Mouse (Mus musculus): ENCODE measurements at regions not wholly inside any gene's neighbourhood (a gene's known extent, or its start where the extent isn't known, plus 50 kb on each side); places are given as distances from the start of the nearest gene placed in this dataset.

GRCm38 (mm10) chr1:107677404-107677803 lies 87.6 kb downstream of the Serpinb8 start:
- no peaks in the 10 kb centered on the region for H3K9me3 ChIP-seq
- H3K27me3 ChIP-seq: no peaks in the 10 kb centered on the region
- 62% methylated on average over 2 of the region's 2 CpGs for WGBS
- no peak overlapping the region for H3K4me3 ChIP-seq
- H3K36me3 ChIP-seq: no peaks in the 10 kb centered on the region
- ATAC-seq (ENCODE audit: insufficient number of reproducible peaks, insufficient read depth, low FRiP score, low TSS enrichment): no peak
- no peak overlapping the region for H3K27ac ChIP-seq
- H3K4me2 ChIP-seq (replicated peaks): no peak overlapping the region
- H3K4me1 ChIP-seq: no peaks in the 10 kb centered on the region
- no peak overlapping the region for H3K9ac ChIP-seq

GRCm38 (mm10) chr1:107696858-107697257 lies 107.1 kb downstream of the Serpinb8 start:
- Histone ChIP-seq H3K9me3 (no peaks in the 10 kb centered on the region), H3K9ac (no peak overlapping the region), H3K27me3 (no peaks in the 10 kb centered on the region), H3K4me3 (no peak overlapping the region), H3K36me3 (no peaks in the 10 kb centered on the region), H3K27ac (no peak overlapping the region), H3K4me1 (no peaks in the 10 kb centered on the region), H3K4me2 (replicated peaks) (no peak overlapping the region)
- WGBS: 30% methylated on average over 2 of the region's 2 CpGs
- ATAC-seq (ENCODE audit: insufficient number of reproducible peaks, insufficient read depth, low FRiP score, low TSS enrichment): no peak

- H3K4me3 ChIP-seq: no peak overlapping the region
- no peaks in the 10 kb centered on the region for H3K36me3 ChIP-seq
- no peak for ATAC-seq (ENCODE audit: insufficient number of reproducible peaks, insufficient read depth, low FRiP score, low TSS enrichment)
- H3K4me1 ChIP-seq: no peaks in the 10 kb centered on the region
- H3K27me3 ChIP-seq: no peaks in the 10 kb centered on the region
- no peak overlapping the region for H3K27ac ChIP-seq
- no peak overlapping the region for H3K4me2 ChIP-seq (replicated peaks)
- no peaks in the 10 kb centered on the region for H3K9me3 ChIP-seq
- no peak overlapping the region for H3K9ac ChIP-seq
Observed at GRCm38 (mm10) chr1:107706108-107706548, 116.3 kb downstream of the Serpinb8 start.

DNA sequence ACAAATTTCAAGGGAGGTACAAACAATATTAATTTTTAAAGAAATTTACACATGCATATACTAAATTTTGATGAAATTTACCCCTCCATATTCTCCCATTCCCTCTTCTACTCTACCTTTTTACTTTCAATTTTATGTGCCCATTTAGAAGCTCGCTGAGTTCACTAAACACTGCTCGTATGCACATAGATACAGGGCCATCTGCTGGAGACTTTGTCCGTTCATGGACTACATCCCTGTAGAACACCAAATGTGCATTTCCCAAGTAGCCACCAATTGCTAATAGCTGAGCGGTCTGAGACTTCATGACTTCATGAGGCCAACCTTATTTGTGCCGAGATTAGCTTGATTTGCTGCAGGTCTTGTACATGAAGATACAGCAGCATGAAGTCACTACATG lies 118.8 kb downstream of the Serpinb8 start:
- H3K4me3 ChIP-seq: no peak overlapping the region
- ATAC-seq (ENCODE audit: insufficient number of reproducible peaks, insufficient read depth, low FRiP score, low TSS enrichment): no peak
- no peak overlapping the region for H3K9ac ChIP-seq
- no peaks in the 10 kb centered on the region for H3K36me3 ChIP-seq
- H3K27me3 ChIP-seq: no peaks in the 10 kb centered on the region
- no peak overlapping the region for H3K4me2 ChIP-seq (replicated peaks)
- no peaks in the 10 kb centered on the region for H3K4me1 ChIP-seq
- H3K27ac ChIP-seq: no peak overlapping the region
- 89% methylated on average over 5 of the region's 5 CpGs for WGBS
- H3K9me3 ChIP-seq: no peaks in the 10 kb centered on the region

GRCm38 (mm10) chr1:107714869-107715268 lies 125.1 kb downstream of the Serpinb8 start:
- Histone ChIP-seq H3K9ac (no peak overlapping the region), H3K27ac (no peak overlapping the region), H3K9me3 (no peaks in the 10 kb centered on the region), H3K4me2 (replicated peaks) (no peak overlapping the region), H3K4me1 (no peaks in the 10 kb centered on the region; the same call in 1 of the 2 replicates), H3K27me3 (no peaks in the 10 kb centered on the region), H3K4me3 (no peak overlapping the region), H3K36me3 (no peaks in the 10 kb centered on the region)
- no peak for ATAC-seq (ENCODE audit: insufficient number of reproducible peaks, insufficient read depth, low FRiP score, low TSS enrichment)
- WGBS: 61% methylated on average over 1 of the region's 1 CpGs

DNA sequence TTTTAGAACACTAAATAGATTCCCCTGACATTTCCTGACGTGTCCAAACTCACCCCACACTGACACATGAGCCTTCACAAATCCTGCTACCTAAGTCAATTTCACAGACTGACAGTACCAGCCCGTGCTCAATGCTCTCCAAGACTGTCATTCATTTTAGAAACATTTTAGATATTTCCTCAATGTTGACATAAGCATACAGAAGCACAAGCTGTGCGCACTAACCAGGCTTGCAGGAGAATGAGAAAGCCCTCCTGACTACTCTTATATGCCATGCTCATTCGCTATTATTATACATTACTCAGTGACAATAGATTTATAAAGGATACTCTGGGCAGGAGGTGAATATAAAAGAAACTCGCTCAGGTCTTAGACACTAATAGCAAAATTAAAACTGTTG lies 129.5 kb downstream of the Serpinb8 start:
- no peaks in the 10 kb centered on the region for H3K9me3 ChIP-seq
- no peak overlapping the region for H3K4me2 ChIP-seq (replicated peaks)
- no peak for ATAC-seq (ENCODE audit: insufficient number of reproducible peaks, insufficient read depth, low FRiP score, low TSS enrichment)
- 55% methylated on average over 5 of the region's 5 CpGs for WGBS
- no peaks in the 10 kb centered on the region; the same call in 1 of the 2 replicates for H3K4me1 ChIP-seq
- H3K27me3 ChIP-seq: no peaks in the 10 kb centered on the region
- H3K4me3 ChIP-seq: no peak overlapping the region
- H3K36me3 ChIP-seq: no peaks in the 10 kb centered on the region
- no peak overlapping the region for H3K9ac ChIP-seq
- no peak overlapping the region for H3K27ac ChIP-seq

DNA sequence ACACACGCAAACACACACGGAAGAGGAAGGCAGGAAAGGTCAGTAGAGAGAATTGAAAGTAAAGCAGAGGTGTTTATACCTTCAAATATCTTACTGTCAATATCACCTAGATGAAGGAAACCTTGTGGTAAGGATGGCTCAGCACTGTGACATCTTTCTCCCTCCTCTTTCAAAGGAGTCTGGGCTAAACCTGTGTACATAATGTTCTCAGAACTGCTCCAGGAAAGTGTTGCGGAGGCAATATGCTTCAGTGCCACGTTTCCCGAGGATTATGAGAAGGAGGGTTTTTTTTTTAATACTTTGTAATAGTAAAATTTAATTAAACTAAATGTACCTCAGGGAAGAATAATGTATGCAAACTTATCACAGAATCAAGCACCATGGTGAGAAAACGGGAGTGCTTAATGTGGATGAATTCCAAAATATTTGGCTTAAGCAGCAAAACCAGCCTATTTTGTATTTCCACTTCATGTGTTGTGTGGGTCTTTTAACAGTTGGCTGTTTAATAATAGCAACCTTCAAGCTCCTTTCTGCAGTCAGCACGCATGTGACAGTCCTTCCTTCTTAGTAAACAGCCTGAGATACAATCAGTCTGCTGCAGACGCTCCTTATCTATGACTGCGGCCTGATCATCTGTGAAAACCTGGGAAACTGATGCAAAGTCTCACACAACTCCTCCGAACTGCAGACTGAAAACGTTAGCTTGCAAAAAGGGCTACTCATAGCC lies 138.5 kb downstream of the Serpinb8 start:
- no peak overlapping the region for H3K4me2 ChIP-seq (replicated peaks)
- no peak overlapping the region for H3K4me3 ChIP-seq
- H3K9ac ChIP-seq: no peak overlapping the region
- 85% methylated on average over 11 of the region's 11 CpGs for whole genome bisulfite sequencing
- no peak for ATAC-seq (ENCODE audit: insufficient number of reproducible peaks, insufficient read depth, low FRiP score, low TSS enrichment)
- H3K27ac ChIP-seq: no peak overlapping the region
- no peaks in the 10 kb centered on the region for H3K36me3 ChIP-seq
- H3K4me1 ChIP-seq: no peaks in the 10 kb centered on the region
- no peaks in the 10 kb centered on the region for H3K27me3 ChIP-seq
- H3K9me3 ChIP-seq: no peaks in the 10 kb centered on the region

GRCm38 (mm10) chr1:107765307-107765706 lies 175.5 kb downstream of the Serpinb8 start:
- H3K4me2 ChIP-seq (replicated peaks): no peak overlapping the region
- WGBS: 87% methylated on average over 1 of the region's 1 CpGs
- no peaks in the 10 kb centered on the region for H3K9me3 ChIP-seq
- no peaks in the 10 kb centered on the region for H3K27me3 ChIP-seq
- H3K4me1 ChIP-seq: no peaks in the 10 kb centered on the region
- H3K27ac ChIP-seq: no peak overlapping the region
- H3K36me3 ChIP-seq: no peaks in the 10 kb centered on the region
- no peak overlapping the region for H3K9ac ChIP-seq
- no peak overlapping the region for H3K4me3 ChIP-seq
- no peak for ATAC-seq (ENCODE audit: insufficient number of reproducible peaks, insufficient read depth, low FRiP score, low TSS enrichment)

GRCm38 (mm10) chr1:107767198-107767947 lies 177.6 kb downstream of the Serpinb8 start:
- Histone ChIP-seq H3K27me3 (no peaks in the 10 kb centered on the region), H3K4me2 (replicated peaks) (no peak overlapping the region), H3K9ac (no peak overlapping the region), H3K9me3 (no peaks in the 10 kb centered on the region), H3K27ac (no peak overlapping the region), H3K4me3 (no peak overlapping the region), H3K36me3 (no peaks in the 10 kb centered on the region), H3K4me1 (no peaks in the 10 kb centered on the region)
- 61% methylated on average over 4 of the region's 4 CpGs for WGBS
- ATAC-seq (ENCODE audit: insufficient number of reproducible peaks, insufficient read depth, low FRiP score, low TSS enrichment): no peak

- ATAC-seq (ENCODE audit: insufficient number of reproducible peaks, insufficient read depth, low FRiP score, low TSS enrichment): no peak
- no peaks in the 10 kb centered on the region for H3K36me3 ChIP-seq
- H3K4me1 ChIP-seq: no peaks in the 10 kb centered on the region
- no peak overlapping the region for H3K4me2 ChIP-seq (replicated peaks)
- H3K27me3 ChIP-seq: no peaks in the 10 kb centered on the region
- H3K9me3 ChIP-seq: no peaks in the 10 kb centered on the region
- no peak overlapping the region for H3K9ac ChIP-seq
- 81% methylated on average over 2 of the region's 2 CpGs for WGBS
- H3K4me3 ChIP-seq: no peak overlapping the region
- H3K27ac ChIP-seq: no peak overlapping the region
Observed at GRCm38 (mm10) chr1:107772967-107773366, 183.2 kb downstream of the Serpinb8 start.

GRCm38 (mm10) chr1:107783079-107783478 lies 193.3 kb downstream of the Serpinb8 start:
- Histone ChIP-seq H3K9me3 (no peaks in the 10 kb centered on the region), H3K9ac (no peak overlapping the region), H3K27me3 (no peaks in the 10 kb centered on the region), H3K36me3 (no peaks in the 10 kb centered on the region), H3K27ac (no peak overlapping the region), H3K4me2 (replicated peaks) (no peak overlapping the region), H3K4me1 (no peaks in the 10 kb centered on the region), H3K4me3 (no peak overlapping the region)
- no peak for ATAC-seq (ENCODE audit: insufficient number of reproducible peaks, insufficient read depth, low FRiP score, low TSS enrichment)
- WGBS: 75% methylated on average over 5 of the region's 5 CpGs

DNA sequence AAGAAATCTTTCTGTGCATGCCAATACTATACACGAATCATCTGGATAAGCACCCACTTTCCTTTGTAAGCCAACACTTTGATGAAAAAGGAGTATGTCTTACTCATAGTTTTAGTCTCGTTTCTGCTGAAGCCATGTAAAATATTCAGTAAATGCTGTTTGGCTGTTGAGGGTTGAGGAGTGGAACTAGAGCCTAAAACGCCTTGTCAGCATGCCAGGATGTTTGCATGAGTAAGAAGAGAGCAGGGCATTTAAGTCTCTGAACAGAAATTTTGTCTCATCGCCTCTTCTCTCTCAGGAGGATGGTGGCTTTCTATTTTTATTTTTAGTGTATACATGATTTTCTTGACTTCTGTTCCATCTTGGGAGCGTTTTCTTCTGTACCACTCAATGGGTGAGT lies 216.0 kb downstream of the Serpinb8 start:
- no peaks in the 10 kb centered on the region for H3K27me3 ChIP-seq
- H3K4me3 ChIP-seq: no peak overlapping the region
- H3K36me3 ChIP-seq: no peaks in the 10 kb centered on the region
- no peak overlapping the region for H3K9ac ChIP-seq
- no peak for ATAC-seq (ENCODE audit: insufficient number of reproducible peaks, insufficient read depth, low FRiP score, low TSS enrichment)
- no peak overlapping the region for H3K27ac ChIP-seq
- H3K4me1 ChIP-seq: no peaks in the 10 kb centered on the region
- H3K4me2 ChIP-seq (replicated peaks): no peak overlapping the region
- H3K9me3 ChIP-seq: no peaks in the 10 kb centered on the region
- WGBS: 84% methylated on average over 5 of the region's 5 CpGs
